Mouse (Mus musculus): Measurements from ENCODE around the gene Loxl1.

GRCm38 (mm10) chr9:58255105-58255504, 57.9 kb downstream of the Loxl1 start:
- no peak for TF ChIP-seq EP300 (IDR thresholded peaks at IDR 0.05; ENCODE audit: insufficient read depth, low read depth, low read length)
- TF ChIP-seq CTCF (IDR thresholded peaks at IDR 0.05), result no peak
- no peak for TF ChIP-seq POLR2A (IDR thresholded peaks at IDR 0.05; ENCODE audit: insufficient read depth, low read depth, low read length)

Measured in heart, adult 2 months (tissue).